Mouse (Mus musculus) small intestine, adult 2 months (tissue): ENCODE measurements around the gene Smad6. TPM values are rescaled to one million over a fixed set of nuclear protein-coding genes. Genes with fewer than 3 reads are reported as not detected.

Experiments used
- H3K27ac ChIP-seq: fragments of 200-500 bp; 2 replicates; pipeline ENCODE4 v1.5.1; 2012; ENCODE audit warnings: low read depth, low read length, control low read depth, inconsistent platforms; ENCODE audit not compliant: insufficient read depth
- H3K27me3 ChIP-seq: fragments of 200-500 bp; 2 replicates; pipeline ENCODE4 v1.6.1; 2012; ENCODE audit warnings: mild to moderate bottlenecking, moderate library complexity, low read length, inconsistent platforms; ENCODE audit not compliant: control insufficient read depth, insufficient read depth
- H3K36me3 ChIP-seq: fragments of 200-500 bp; 2 replicates; pipeline ENCODE4 v1.6.1; 2012; ENCODE audit warnings: mild to moderate bottlenecking, low read length, control low read depth, inconsistent platforms; ENCODE audit not compliant: control insufficient read depth, insufficient read depth
- H3K4me1 ChIP-seq: fragments of 200-500 bp; 2 replicates; pipeline ENCODE4 v1.6.1; 2012; ENCODE audit warnings: low read length, inconsistent platforms, mixed read lengths; ENCODE audit not compliant: control insufficient read depth, insufficient read depth, insufficient read length
- H3K4me3 ChIP-seq: fragments of 200-500 bp; 2 replicates; pipeline ENCODE4 v1.5.1; 2012; ENCODE audit warnings: low read depth, mild to moderate bottlenecking, control low read depth, inconsistent platforms, low read length, moderate library complexity
- CTCF ChIP-seq: fragments of 200-500 bp; IDR thresholded peaks from 2 replicates; pipeline ENCODE4 v1.5.1; 2012; ENCODE audit warnings: low read depth, mild to moderate bottlenecking, control low read depth, inconsistent platforms, low read length, moderate library complexity, mixed read lengths; ENCODE audit not compliant: insufficient replicate concordance, insufficient read length; ENCODE audit errors: extremely low read depth
- POLR2A ChIP-seq: fragments of 200-500 bp; IDR thresholded peaks from 2 replicates; pipeline ENCODE4 v1.6.1; 2012; ENCODE audit warnings: low read depth, mild to moderate bottlenecking, control low read depth, inconsistent platforms, low read length, moderate library complexity
- WGBS: fragments of 180-500 bp; shearing (Covaris S2); methylation state at CpG from one replicate; pipeline ENCODE4 v1.1.7; 2018; 5-methylcytosine and 5-hydroxymethylcytosine counted together
- polyA plus RNA-seq: library from polyadenylated mRNA; depleted of rRNA; stranded (reverse); fragments of >200 nt; gene quantifications from 2 replicates; pipeline ENCODE4 v1.2.3, GENCODE M21; 2012

Gene Smad6
- polyA plus RNA-seq, 1 experiment, result 90.4 TPM

DNA sequence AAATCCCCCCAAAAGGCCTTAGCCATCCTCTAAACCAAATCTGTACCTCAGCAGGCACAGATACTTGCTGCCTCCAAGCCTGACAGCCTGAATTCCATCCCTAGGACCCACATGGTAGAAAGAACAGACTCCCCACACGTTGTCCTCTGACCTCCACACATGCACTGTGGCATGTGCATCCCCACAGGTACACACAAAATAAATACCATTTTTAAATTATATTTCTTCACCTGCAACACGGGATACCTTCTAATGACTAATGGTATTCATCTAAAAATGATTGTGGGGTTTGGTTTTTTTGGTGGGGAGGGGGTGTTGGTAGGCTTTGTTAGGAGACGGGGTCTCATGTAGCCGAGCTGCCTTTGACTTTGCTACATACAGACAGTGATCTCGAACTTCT is 28.6 kb downstream of the Smad6 start:
- peaks cover 15% of the 10 kb centered on the region for H3K4me1 ChIP-seq
- WGBS, result 89% methylated on average over 5 of the region's 5 CpGs
- H3K27me3 ChIP-seq, result no peaks in the 10 kb centered on the region
- H3K27ac ChIP-seq, result no peak overlapping the region
- peaks cover 9% of the 10 kb centered on the region; the same call in 1 of the 2 replicates for H3K36me3 ChIP-seq
- TF ChIP-seq CTCF (no peak), POLR2A (no peak)
- H3K4me3 ChIP-seq, result no peak overlapping the region

DNA sequence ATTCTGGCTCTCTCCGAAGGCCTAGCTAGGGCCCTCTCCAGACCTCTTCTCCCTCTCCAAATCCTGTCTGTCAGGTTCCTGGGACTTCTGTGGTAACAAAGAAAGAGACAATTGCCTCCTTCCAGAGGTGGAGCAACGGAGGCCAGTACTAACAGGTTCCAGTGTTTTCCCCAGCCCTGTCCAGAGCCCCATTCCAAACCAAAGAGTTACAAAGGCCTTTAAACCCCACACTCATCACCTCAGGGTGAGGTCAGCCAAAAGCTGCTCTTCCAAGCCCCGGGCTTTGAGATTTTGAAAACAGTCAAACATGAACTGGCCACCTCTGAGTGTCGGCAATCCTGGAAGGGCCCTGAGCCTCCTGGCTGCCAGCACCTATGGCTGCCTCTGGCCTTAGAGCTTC is 29.1 kb downstream of the Smad6 start:
- peaks cover 15% of the 10 kb centered on the region for H3K4me1 ChIP-seq
- H3K27ac ChIP-seq, result no peak overlapping the region
- H3K4me3 ChIP-seq, result no peak overlapping the region
- WGBS, result 72% methylated on average over 4 of the region's 4 CpGs
- no peak for TF ChIP-seq POLR2A
- no peak for TF ChIP-seq CTCF
- H3K36me3 ChIP-seq, result peaks cover 6% of the 10 kb centered on the region; the same call in 1 of the 2 replicates
- no peaks in the 10 kb centered on the region for H3K27me3 ChIP-seq

DNA sequence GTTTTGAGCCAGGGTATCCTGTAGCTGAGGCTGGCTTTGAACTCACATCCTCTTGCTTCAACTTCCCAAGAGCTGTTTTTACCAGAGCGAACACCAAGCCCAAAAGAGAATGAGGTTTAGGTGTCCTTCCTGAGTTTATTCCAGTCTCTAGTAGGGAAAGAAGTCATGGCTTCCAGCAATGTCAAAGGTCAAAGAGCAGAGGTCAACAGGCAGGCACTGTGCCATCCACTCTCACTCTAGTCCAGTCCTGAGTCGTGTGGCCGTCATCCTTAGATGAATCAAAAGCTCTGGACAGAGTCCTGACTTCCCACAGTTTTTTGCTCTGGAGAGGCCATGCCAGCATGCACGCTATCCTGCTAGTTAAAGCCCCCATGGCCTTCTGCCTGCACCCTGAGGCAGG is 30.7 kb downstream of the Smad6 start:
- no peak overlapping the region for H3K4me3 ChIP-seq
- H3K4me1 ChIP-seq, result peaks cover 15% of the 10 kb centered on the region
- no peaks in the 10 kb centered on the region for H3K27me3 ChIP-seq
- TF ChIP-seq POLR2A (no peak), CTCF (no peak)
- H3K36me3 ChIP-seq, result peaks cover 6% of the 10 kb centered on the region; the same call in 1 of the 2 replicates
- no peak overlapping the region for H3K27ac ChIP-seq
- 69% methylated on average over 4 of the region's 4 CpGs for WGBS

DNA sequence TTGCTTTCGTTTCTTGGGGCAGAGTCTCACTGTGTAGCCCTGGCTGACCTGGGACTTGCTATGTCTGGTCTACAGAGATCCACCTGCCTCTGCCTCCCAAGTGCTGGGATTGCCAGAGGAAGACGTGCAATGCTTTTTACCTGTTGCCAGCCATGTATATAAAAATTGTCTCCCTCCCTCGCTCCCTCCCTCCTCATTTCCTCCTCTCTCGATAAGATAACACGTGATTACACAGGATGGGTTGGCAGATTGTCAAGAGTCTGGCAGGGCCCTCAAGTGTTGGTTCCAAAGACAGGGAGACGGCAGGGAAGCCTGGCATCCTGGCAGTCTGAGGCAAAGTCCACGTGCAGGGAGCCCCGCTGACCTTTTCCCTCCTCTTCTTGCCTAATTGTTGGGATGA is 32.2 kb downstream of the Smad6 start:
- Histone ChIP-seq H3K27me3 (no peaks in the 10 kb centered on the region), H3K27ac (no peak overlapping the region), H3K4me3 (no peak overlapping the region), H3K4me1 (peaks cover 15% of the 10 kb centered on the region), H3K36me3 (peaks cover 5% of the 10 kb centered on the region; the same call in 1 of the 2 replicates)
- TF ChIP-seq CTCF (no peak), POLR2A (no peak)
- 16% methylated on average over 8 of the region's 8 CpGs for WGBS

DNA sequence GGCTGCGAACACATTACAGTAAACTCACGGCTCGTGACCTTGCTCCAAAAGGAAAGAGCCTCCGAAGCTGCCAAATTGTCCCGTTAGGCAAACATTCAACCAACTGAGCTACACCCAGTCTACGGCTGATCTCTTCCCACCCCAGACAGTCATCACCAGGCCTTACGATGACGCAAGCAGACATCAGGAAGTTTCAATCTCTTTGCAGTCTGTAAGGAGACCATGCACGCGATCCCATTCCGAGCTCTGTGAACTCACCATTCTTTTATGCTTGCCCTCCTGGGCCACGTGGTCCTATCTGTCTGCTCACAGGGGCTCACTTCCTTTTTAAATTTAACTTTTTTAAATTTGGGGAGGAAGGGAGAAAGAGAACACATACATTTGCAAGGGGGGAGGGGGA is 32.6 kb downstream of the Smad6 start:
- no peaks in the 10 kb centered on the region for H3K27me3 ChIP-seq
- WGBS, result 63% methylated on average over 12 of the region's 12 CpGs
- no peak overlapping the region for H3K4me3 ChIP-seq
- peaks cover 19% of the 10 kb centered on the region for H3K4me1 ChIP-seq
- TF ChIP-seq CTCF (no peak), POLR2A (no peak)
- no peak overlapping the region for H3K27ac ChIP-seq
- H3K36me3 ChIP-seq, result 0 out of 2 replicates have a peak, but pooled peaks cover 4% of the 10 kb centered on the region

DNA sequence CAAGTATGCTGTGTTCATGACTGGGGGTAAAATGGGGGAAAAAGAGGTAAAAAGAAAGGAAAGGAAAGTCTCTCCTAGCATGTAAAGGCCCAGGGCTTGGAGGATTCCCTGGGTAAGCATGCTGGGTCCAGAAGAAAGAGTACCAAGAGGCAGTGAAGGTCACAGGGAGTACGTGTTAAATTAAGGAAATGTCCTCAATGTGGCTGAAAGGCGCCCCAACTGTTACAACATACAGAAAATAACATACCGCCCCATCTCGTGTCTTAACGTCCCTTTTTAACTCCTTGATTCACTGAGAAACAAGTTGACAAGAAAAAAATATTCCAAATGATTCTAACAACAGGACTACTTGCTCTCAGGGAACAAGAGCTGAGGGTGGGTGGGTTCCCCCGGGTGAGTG is 36.7 kb downstream of the Smad6 start:
- H3K4me1 ChIP-seq, result peaks cover 15% of the 10 kb centered on the region
- no peak for TF ChIP-seq POLR2A
- no peak for TF ChIP-seq CTCF
- no peak overlapping the region for H3K27ac ChIP-seq

DNA sequence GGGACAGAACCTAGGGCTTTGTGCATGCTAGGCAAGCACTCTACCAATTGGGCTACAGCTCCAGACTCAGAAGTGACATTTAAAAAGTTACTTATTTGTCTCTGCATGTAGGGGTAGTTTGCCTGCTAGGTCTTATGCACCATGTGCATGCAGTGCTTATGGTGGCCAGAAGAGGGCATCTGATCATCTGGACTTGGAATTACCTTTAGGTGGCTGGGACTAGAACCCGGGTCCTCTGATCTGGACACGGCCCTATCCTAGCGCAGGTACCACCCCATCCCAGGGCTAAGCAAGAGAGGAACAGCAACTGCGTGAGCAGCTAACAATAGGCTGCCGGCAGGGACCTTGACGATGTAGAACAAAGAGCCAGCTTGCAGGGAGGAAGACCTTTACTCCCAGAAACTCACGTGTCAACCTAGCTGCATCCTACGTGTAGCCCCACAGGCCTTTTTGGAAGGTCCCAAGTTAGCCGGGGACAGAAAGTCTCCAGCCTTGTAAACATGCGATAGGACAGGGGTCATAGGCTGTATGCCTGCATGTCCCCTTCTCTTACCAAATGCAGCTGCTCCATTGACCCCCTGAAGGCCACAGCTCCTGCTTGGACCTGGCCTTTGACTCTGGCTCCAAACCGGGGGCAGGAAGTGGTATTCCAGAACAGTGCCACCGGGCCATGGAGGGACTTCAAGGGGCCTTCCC is 38.8 kb downstream of the Smad6 start:
- H3K4me3 ChIP-seq, result no peak overlapping the region
- peak; percentile 59; the same call in 1 of the 2 replicates for TF ChIP-seq CTCF
- TF ChIP-seq POLR2A, result no peak
- H3K36me3 ChIP-seq, result no peaks in the 10 kb centered on the region
- WGBS, result 88% methylated on average over 12 of the region's 12 CpGs
- H3K27me3 ChIP-seq, result no peaks in the 10 kb centered on the region
- H3K4me1 ChIP-seq, result peaks cover 6% of the 10 kb centered on the region
- no peak overlapping the region for H3K27ac ChIP-seq

More for the DNA sequence above, 36.7 kb downstream of the Smad6 start:
- no peaks in the 10 kb centered on the region for H3K36me3 ChIP-seq
- no peak overlapping the region for H3K4me3 ChIP-seq
- WGBS, result 66% methylated on average over 6 of the region's 6 CpGs
- no peaks in the 10 kb centered on the region for H3K27me3 ChIP-seq
